Mouse (Mus musculus) megakaryocyte, embryonic 14.5 days (primary cell): ENCODE results near the gene Celf2. TPM values are rescaled to one million over a fixed set of nuclear protein-coding genes. Genes with fewer than 3 reads are reported as not detected.
"Not testable (repeated sequence)": the region's sequence is repeated elsewhere in the genome, so short reads cannot be mapped to it uniquely, and the experiment has no call there.

Experiments
- H3K27me3 ChIP-seq: replicated peaks from 2 replicates; pipeline ENCODE3; 2012; ENCODE audit warnings: inconsistent platforms
- H3K36me3 ChIP-seq: replicated peaks from 2 replicates; pipeline ENCODE3; 2012; ENCODE audit warnings: low read length, inconsistent platforms, mixed read lengths
- H3K4me1 ChIP-seq: 2 replicates; pipeline ENCODE4 v1.6.1; 2012; ENCODE audit warnings: inconsistent platforms
- H3K4me3 ChIP-seq: replicated peaks from 2 replicates; pipeline ENCODE3; 2012; ENCODE audit warnings: moderate library complexity, mild to moderate bottlenecking, inconsistent platforms
- H3K9me3 ChIP-seq: 2 replicates; pipeline ENCODE4 v1.6.1; 2012; ENCODE audit warnings: inconsistent platforms
- FLI1 ChIP-seq: IDR thresholded peaks from 2 replicates; pipeline ENCODE4 v1.6.1; 2012; ENCODE audit warnings: low read length, inconsistent platforms, mixed read lengths
- GATA1 ChIP-seq: IDR thresholded peaks from 3 replicates; pipeline ENCODE4 v1.6.1; 2012; ENCODE audit warnings: mixed read lengths, low read length, inconsistent platforms, borderline replicate concordance
- polyA plus RNA-seq: library from polyadenylated mRNA; stranded (reverse); fragments of >175 nt; gene quantifications from 2 replicates; pipeline ENCODE4 v1.2.3, GENCODE M21; 2012; ENCODE audit warnings: low replicate concordance; ENCODE audit not compliant: insufficient read depth

The Celf2 gene
- polyA plus RNA-seq, 1 experiment, result 4.8 TPM

DNA sequence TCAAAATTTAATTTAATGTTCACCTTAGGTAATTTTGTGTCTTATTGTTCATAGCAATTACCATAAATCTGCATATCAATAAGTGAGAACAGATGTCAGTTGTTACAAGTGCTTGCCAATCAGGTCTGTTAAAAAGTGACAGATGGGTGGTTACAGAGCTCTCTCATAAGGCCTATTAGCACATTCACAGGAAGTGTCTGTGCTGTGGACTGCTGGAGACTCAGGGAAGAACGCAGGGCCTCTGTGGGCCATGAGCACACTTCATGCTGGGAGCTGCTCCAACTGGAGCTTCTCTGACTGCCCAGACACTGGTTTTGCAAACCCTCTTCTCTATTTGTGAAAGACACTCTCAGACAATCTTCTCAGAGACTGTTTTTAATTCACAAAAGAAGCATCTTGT is 914.6 kb downstream of the Celf2 start:
- Histone ChIP-seq H3K9me3 (no peaks in the 10 kb centered on the region), H3K36me3 (peaks cover 96% of the 10 kb centered on the region), H3K27me3 (no peaks in the 10 kb centered on the region), H3K4me3 (no peak overlapping the region), H3K4me1 (peaks cover 26% of the 10 kb centered on the region)
- no peak for TF ChIP-seq FLI1
- no peak for TF ChIP-seq GATA1

DNA sequence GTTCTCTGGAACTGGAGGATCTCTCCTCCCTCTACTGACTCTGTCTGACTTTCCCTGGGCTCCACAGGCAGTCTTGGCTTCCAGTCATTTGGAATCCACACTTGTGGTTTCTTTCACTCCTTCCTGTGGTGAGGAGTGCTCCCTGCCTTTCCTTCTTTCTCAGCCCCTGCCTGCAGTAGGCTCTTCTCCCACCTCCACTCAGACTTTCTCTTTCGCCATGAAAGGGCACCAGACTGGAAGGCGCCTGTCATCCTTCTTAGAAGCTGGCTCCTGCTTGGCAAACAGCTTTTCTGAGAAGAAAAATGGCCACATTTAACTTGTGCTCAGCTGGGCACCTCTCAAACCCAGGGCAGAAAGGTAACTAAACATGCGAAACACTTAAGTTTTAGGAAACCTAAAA is 915.2 kb downstream of the Celf2 start:
- Histone ChIP-seq H3K27me3 (no peaks in the 10 kb centered on the region), H3K4me1 (peaks cover 26% of the 10 kb centered on the region), H3K36me3 (peaks cover 96% of the 10 kb centered on the region), H3K4me3 (no peak overlapping the region), H3K9me3 (no peaks in the 10 kb centered on the region)
- TF ChIP-seq GATA1, result no peak
- TF ChIP-seq FLI1, result no peak

DNA sequence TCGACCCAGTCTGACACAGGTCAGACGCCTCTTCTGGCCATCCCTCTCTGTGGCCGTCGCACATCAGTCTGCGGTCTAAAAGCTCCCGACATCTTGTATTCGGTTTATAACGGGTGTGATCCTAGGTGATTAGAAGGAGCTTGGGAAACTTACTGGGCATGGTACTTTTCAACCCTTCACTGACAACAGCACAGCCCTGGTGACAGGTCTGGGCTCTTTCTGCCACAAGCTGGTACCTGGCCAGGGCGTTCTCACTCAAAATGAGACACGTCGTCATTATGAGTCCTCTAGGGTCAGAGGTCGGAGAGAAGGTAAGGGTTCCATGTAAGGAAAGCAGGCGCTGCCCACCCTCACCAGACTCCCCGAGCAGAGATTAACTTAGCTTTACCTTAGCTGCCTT is 915.6 kb downstream of the Celf2 start:
- Histone ChIP-seq H3K27me3 (no peaks in the 10 kb centered on the region), H3K4me3 (no peak overlapping the region), H3K36me3 (peaks cover 96% of the 10 kb centered on the region), H3K9me3 (no peaks in the 10 kb centered on the region), H3K4me1 (peaks cover 26% of the 10 kb centered on the region)
- TF ChIP-seq GATA1, result no peak
- TF ChIP-seq FLI1, result no peak

DNA sequence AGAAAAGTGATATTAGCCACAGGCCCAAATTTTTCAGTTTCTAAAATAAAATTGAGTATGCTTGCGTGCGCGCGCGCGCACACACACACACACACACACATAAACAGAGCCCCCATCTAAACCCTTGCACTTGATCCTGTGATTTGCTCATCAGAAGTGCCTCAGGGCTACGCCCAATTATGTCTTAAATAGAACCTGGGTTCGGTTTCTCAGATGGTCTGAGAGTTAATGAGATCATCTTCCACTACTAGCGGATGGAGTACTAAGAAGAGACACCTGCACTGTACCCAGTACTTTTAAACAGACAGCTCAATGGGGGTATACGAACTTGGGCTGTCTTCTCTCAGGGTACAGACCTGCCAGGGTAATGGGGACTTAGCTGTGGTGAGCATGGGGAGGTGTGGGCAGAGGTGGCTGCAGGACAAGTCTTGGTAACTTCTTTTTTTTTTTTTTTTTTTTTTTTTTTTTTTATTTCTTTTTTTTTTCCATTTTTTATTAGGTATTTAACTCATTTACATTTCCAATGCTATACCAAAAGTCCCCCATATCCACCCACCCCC is 923.2 kb downstream of the Celf2 start:
- peaks cover 74% of the 10 kb centered on the region for H3K36me3 ChIP-seq
- no peaks in the 10 kb centered on the region for H3K27me3 ChIP-seq
- H3K4me3 ChIP-seq, result no peak overlapping the region
- no peaks in the 10 kb centered on the region for H3K9me3 ChIP-seq
- TF ChIP-seq GATA1 (no peak), FLI1 (no peak)
- peaks cover 24% of the 10 kb centered on the region for H3K4me1 ChIP-seq

DNA sequence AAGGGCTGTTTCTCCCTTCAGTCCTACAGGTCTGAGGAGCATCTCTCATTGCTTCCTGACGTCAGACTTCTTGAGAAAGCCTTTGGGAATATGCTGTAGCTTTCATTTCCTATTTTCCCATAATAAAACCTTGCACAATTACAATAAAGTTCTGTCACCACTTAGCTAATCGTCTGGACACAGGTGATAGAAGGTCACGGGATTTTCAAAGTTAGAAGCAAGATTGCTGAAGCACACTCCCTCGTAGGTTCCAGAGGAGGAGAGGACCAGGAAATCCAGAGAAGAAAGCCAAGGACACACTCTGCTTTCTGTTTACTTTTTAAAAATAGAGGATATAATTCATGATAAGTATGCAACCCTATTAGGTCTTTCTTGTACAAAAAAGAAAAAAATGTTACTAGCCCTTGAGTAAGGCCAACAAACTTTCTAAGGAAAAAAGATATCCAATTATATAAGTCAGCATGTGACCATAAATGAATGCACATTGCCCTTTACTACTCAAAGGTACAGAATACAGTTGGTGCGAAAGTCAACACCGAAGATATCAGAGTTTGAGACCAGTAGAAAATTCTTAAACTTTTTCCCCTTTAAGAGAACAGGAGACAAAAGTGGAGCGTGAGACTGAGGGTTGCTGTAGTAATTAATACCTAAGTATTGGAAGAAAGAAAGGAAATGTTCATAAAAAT is 924.2 kb downstream of the Celf2 start:
- H3K4me3 ChIP-seq, result no peak overlapping the region
- H3K36me3 ChIP-seq, result peaks cover 74% of the 10 kb centered on the region
- H3K4me1 ChIP-seq, result peaks cover 29% of the 10 kb centered on the region
- TF ChIP-seq FLI1, result no peak
- no peak for TF ChIP-seq GATA1
- H3K27me3 ChIP-seq, result no peaks in the 10 kb centered on the region
- no peaks in the 10 kb centered on the region for H3K9me3 ChIP-seq

DNA sequence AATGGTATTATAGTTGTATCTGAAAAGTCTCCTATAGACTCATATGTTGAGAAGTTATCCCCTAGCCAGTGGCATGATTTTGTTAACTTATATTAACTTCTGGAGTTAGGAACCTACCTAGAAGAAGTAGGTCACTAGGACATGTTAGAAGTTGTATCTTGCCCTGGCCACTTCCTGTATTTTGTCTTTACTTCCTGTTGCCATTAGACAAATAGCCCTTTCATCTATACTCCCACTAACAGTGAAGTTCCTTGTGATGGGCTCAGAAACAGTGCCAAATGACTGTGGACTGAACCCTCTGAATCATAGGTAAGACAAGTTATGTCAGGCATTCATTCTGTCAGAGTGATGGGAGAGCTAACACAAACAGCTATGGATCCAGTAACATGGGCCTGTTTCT is 926.7 kb downstream of the Celf2 start:
- TF ChIP-seq FLI1, result no peak
- TF ChIP-seq GATA1, result no peak
- Histone ChIP-seq H3K9me3 (no peaks in the 10 kb centered on the region), H3K36me3 (peaks cover 76% of the 10 kb centered on the region), H3K27me3 (no peaks in the 10 kb centered on the region), H3K4me1 (peaks cover 34% of the 10 kb centered on the region), H3K4me3 (no peak overlapping the region)

DNA sequence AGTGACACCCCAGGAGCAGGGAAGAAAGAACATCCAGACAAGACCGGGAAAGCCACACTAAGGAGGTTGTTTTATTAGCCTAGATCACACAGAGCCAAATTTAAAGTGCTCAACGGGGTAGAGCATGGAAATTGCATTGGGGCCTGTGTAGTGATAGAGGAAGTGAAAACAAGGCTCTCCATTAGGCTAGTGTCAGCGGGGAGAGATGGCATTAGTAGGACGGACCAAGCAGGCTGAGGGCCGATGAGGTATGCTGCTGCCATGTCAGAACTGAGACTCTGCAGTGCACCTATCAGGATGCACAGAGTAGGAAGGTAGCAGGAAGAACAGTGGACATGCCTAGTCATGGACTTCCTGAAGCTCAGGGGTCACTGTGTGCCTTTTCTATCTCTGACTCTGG is 929.3 kb downstream of the Celf2 start:
- H3K36me3 ChIP-seq, result peaks cover 74% of the 10 kb centered on the region

DNA sequence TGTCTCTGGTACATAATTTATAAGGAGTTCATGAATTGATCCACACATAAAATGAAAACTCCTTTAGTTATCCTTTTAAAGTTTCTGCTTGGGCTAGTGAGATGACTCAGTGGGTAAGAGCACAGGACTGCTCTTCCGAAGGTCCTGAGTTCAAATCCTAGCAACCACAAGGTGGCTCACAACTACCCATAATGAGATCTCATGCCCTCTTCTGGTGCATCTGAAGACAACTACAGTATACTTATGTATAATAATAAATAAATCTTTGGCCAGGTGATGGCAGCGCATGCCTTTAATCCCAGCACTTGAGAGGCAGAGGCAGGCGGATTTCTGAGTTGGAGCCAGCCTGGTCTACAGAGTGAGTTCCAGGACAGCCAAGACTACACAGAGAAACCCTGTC is 934.0 kb downstream of the Celf2 start:
- Histone ChIP-seq H3K36me3 (peaks cover 87% of the 10 kb centered on the region), H3K4me1 (peaks cover 28% of the 10 kb centered on the region)
- H3K27me3 ChIP-seq, H3K4me3 ChIP-seq, H3K9me3 ChIP-seq: not testable (repeated sequence)

More for the DNA sequence above, 929.3 kb downstream of the Celf2 start:
- Histone ChIP-seq H3K9me3 (no peaks in the 10 kb centered on the region), H3K4me1 (peaks cover 31% of the 10 kb centered on the region), H3K27me3 (no peaks in the 10 kb centered on the region), H3K4me3 (peak overlapping the region; percentile 40)
- TF ChIP-seq FLI1 (no peak), GATA1 (no peak)

DNA sequence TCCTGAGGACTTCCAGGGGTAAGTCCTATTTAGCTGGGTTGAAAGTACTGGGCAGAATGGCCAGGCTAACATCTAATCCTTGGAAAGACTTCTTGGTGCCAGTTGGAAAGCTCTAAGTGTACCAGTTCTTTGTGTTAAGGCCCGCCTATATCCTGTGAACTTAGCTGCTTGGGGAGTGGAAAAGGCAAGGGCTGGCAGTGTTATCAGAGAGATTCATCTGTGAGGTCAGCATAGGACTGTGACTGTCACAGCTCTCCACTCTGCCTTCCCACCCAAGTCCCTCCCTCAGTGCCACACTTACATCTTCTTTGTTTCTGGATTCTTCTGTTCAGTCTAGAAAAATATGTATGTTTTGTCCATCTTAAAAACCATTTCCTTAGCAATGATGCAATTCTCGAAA is 935.7 kb downstream of the Celf2 start:
- H3K36me3 ChIP-seq, result peaks cover 89% of the 10 kb centered on the region
- no peak overlapping the region for H3K4me3 ChIP-seq
- H3K4me1 ChIP-seq, result peaks cover 23% of the 10 kb centered on the region
- TF ChIP-seq GATA1 (no peak), FLI1 (no peak)
- H3K9me3 ChIP-seq, result no peaks in the 10 kb centered on the region
- H3K27me3 ChIP-seq, result no peaks in the 10 kb centered on the region

DNA sequence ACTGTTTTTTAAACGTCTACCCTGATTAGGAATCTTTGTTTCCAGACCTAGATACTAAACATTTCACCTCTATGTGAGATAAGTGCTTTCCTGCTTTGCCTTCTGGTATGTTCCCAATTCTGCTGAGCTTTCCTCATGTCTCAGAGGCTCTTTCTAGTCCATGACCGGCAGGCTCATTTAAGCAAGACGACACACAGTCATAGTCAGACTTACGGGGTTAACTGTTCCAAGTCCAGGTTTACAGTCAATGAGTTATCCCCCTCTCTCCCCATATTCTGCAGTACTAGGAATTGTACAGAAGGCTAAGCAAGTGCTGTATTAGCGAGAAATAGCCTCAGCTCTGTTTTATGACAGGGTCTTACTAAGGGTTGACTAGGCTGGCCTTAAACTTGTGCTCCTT is 936.4 kb downstream of the Celf2 start:
- H3K4me3 ChIP-seq, result no peak overlapping the region
- H3K4me1 ChIP-seq, result peaks cover 23% of the 10 kb centered on the region
- TF ChIP-seq FLI1 (no peak), GATA1 (no peak)
- no peaks in the 10 kb centered on the region for H3K27me3 ChIP-seq
- H3K9me3 ChIP-seq, result no peaks in the 10 kb centered on the region
- H3K36me3 ChIP-seq, result peaks cover 89% of the 10 kb centered on the region
